Mouse (Mus musculus) brain, embryonic 14.5 days (tissue): ENCODE measurements around the gene Dclre1a.
A peak's percentile ranks its signal among the peaks of the same experiment; 100 is the strongest.

Experiments
- CTCF ChIP-seq: fragments of 200-500 bp; IDR thresholded peaks from 2 replicates; pipeline ENCODE4 v1.5.1; 2012; ENCODE audit warnings: inconsistent platforms, mild to moderate bottlenecking, moderate library complexity, borderline replicate concordance; ENCODE audit not compliant: insufficient read depth, insufficient read length; ENCODE audit errors: extremely low read depth
- POLR2A ChIP-seq: fragments of 200-500 bp; IDR thresholded peaks from 2 replicates; pipeline ENCODE4 v1.6.1; 2012; ENCODE audit warnings: mild to moderate bottlenecking, inconsistent platforms, borderline replicate concordance; ENCODE audit not compliant: poor library complexity, insufficient read depth, insufficient read length, severe bottlenecking; ENCODE audit errors: extremely low read depth

DNA sequence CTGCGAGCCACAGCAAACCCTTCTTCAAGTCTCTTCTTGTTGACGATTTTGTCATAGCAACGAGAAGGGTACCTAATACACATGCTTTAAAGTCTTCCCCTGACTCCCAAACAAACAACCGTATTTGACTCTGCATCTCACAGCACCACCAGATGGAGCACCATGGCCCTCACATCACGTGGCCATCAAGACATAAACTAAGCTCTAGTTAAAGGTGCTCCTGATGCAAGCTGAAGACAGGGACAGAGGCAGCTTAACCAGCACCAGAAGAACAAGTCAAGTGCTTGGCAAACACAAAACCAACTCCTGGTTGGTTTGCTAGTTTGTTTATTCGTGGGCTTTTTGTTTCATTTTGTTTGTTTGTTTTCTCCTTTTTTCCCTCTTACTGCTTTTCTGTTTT is 17.3 kb upstream of the Dclre1a start:
- no peak for TF ChIP-seq POLR2A
- TF ChIP-seq CTCF: peak; percentile 30; the same call in 1 of the 2 replicates
